Mouse (Mus musculus) liver, adult 2 months (tissue): Measurements from ENCODE around the gene Cd27.

Experiments
- CTCF ChIP-seq: fragments of 200-500 bp; IDR thresholded peaks from 2 replicates; pipeline ENCODE4 v1.5.1; 2011; ENCODE audit warnings: low read depth, low read length, control low read depth
- POLR2A ChIP-seq: fragments of 200-500 bp; IDR thresholded peaks from 2 replicates; pipeline ENCODE4 v1.6.1; 2011; ENCODE audit warnings: low read length, control low read depth; ENCODE audit not compliant: insufficient read depth; ENCODE audit errors: extremely low read depth

GRCm38 (mm10) chr6:125266091-125266490 lies 29.3 kb upstream of the Cd27 start:
- TF ChIP-seq POLR2A, result no peak
- TF ChIP-seq CTCF, result no peak
